Mouse (Mus musculus): ENCODE data around the gene Calml4.
"Not testable (repeated sequence)": the region's sequence is repeated elsewhere in the genome, so short reads cannot be mapped to it uniquely, and the experiment has no call there.

The Calml4 gene

DNA sequence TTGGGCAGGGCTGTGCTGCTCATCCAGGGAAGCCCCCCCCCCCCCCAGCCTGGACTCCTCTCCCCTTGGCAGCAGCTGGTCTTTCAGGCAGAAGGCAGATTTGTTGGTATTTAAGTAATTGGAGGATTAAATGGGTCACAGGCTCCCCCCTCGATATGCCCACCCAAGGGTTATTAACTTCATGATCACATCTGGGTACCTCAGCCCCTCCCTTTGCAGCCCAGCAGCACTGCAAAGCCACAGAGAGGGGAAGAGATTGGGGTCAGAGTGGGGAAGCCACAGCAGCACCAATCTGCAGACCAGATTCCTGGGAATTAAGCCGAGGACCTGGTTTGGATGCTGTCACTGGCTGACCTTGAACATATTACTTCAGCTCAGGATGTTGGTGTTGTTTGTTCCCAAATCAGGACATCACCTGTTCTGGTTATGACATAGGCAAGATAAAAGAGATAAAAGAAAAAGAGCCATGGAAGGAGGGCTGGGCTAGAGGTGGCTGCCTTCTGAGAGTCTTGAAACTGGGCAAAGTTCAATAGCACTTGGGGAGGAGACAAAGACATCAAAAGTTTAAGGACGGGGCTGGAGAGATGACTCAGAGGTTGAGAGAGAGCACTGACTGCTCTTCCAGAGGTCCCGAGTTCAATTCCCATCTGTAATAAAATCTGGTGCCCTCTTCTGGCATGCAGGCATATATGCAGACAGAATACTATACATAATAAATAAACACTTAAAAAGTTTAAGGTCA is 22.0 kb upstream of the Calml4 start:
- no peak for DNase-seq (ENCODE audit: low spot score)

DNA sequence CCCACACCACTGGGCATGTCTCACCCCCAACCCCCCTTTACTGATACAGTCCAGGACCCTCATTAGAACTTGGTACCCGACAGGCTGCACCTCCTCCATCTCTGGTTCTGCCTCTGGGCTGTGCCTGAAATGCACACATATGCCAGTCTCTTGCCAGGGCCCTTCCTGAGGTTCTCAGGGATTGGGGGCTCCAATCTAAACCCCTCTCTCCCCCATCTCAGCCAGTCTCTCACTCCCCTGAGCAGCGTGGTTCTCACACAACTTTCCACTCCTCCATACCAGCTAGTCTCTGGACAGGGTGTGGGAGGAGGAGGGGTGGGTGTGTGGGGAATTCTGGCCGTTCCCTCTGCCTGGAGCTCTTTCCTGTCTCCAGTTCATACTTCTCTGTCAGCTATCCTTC is 20.3 kb upstream of the Calml4 start:
- DNase-seq (ENCODE audit: low spot score), result no peak

DNA sequence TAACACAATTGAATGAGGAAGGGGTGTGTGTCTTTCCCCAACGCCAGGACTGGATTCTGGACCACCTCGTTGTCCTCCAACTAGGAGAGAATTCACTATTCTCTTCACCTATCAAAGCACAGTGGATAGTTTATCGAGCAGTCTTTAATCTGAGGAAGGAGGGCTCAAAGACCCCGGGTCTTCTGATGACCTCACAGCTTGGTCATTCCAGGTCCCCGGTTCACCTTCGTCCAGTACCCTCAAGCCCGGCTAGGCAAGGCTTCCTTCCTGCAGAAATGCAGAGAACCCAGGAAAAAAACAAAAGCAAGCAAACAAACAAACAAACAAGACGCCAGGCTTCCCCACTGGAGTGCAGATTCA is 19.8 kb upstream of the Calml4 start:
- no peak for DNase-seq (ENCODE audit: low spot score)

DNA sequence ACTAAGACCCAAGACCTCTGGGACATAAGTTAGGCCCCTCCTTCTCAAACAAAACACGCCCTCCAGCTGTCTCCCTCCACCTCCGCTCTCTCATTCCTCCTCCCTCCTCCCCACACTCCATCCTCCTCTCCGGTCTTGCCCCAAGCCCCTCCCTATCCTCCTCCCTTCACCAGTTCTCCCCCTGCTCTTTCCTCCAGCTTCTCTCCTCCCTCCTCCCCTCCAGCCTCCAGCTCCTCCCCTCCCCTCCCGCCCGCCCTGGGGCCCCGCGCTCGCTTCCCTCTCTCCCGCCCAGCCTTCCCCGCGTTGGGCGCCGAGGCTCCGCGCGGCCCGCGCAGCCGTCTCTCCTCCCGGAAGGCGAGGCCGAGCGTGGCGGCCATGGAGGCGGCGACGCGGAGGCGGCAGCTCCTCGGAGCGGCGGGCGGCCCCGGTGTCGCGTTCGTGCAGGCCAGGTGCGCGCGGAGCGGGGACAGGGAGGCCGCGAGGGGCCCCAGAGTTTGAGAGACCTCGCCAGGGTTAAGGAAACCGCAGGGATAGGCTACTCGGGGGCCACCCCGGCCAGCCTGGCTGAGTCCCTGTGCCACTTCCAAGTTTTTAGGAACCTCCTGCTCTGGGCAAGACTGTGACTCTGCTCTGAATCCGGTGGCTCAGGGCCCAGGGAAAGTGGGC is 19.2 kb upstream of the Calml4 start, which contains the start of gene Cln6:
Gene Cln6, plus strand, starts transcription at position 280 of the 666 bp plus-strand sequence.
- DNase-seq (ENCODE audit: low spot score), result peak; percentile 73

DNA sequence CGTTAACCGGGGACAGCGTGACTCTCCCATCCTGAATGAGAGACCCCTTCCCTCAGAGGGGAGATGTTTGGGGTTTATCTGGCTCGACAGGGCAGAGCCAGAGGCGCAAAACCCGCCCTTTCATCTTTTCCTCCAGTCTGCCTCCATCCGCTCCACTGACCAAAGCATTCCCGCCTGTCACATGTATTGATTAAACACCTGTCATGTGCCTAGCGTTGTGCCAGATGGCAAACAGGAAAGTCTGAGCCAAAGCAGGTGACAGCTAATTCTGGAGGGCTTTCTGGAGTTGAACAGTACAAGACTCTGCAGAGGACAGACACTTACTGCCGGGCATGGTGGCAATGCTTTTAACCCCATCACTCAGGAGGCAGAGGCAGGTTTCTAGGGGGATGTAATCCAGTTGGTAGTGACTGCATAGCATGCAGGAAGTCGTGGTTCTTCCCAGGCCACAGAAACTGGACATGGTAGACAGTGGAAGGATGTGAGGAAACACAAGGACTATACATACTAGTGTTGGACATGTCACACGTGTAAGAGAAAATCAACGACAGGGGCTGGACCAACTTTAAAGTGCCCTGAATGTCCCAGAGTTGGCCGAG is 18.6 kb upstream of the Calml4 start:
- DNase-seq (ENCODE audit: low spot score), result no peak

DNA sequence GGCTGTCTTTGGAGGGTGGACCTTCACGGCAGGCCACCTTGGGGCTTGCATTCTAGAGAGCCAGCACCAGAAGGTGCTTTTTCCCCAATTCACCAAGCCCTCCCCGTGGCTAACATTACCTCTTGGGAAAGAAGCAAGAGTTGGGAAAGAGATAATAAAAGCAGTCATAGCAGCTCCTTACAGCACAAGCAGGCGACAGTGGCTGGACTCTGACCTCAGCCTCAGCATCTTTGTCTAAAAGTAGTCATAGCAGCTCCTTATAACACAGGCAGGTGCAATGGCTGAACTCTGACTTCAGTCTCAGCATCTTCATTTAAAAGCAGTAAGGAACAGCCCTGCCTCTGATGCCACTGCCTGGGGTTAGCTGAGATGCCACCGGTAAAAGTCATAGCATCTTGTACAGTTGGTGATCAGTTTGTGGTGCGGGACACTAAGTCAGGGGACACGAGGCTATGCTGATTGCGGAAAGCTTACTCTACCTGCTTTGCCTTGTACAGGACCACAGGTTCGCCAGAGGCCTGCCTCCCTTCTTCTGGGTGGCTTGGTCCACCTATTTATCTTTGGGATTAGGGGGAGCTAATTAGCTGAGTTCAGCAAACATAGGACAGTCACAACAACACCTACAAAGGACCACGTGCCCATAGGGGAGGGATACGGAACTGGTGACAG is 14.4 kb upstream of the Calml4 start:
- DNase-seq (ENCODE audit: low spot score), result no peak

DNA sequence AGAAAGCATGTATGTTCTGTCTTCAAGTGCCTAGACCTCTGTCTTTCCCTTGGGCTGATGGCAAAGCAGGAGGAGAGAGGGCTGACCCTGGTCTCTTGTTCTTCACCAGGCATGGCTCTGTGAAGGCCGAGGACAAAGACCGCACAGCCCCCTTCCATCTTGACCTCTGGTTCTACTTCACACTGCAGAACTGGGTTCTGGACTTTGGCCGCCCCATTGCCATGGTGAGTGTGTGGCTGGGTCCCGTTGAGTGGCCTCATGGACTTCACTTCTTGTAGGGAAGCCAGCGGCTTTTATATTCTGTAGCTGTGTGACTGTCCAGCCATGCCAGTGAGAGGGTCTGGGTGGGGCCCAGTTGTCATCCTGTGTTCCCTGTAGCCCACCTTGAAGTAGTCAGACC is 13.4 kb upstream of the Calml4 start:
- DNase-seq (ENCODE audit: low spot score), result no peak

DNA sequence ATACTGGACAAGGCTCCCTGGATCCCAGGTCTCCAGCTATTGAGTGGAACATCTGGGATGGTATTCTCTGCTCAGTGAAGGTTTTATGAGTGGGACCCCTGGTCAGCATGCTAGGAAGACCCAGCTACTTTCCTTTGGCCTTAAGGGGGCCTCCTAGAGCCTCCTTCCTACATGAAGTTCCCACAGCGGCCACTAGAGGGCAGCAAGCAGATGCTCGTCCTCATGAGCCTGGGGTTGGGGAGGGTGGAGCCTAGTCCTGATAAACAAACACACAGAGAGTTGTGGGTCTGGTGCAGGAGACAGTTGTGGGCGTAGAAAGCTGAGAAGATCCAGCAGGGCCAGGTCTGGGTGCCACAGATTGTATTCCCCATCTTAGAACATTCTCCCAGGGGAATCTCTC is 10.2 kb upstream of the Calml4 start:
- peak; percentile 78 for DNase-seq (ENCODE audit: low spot score)

DNA sequence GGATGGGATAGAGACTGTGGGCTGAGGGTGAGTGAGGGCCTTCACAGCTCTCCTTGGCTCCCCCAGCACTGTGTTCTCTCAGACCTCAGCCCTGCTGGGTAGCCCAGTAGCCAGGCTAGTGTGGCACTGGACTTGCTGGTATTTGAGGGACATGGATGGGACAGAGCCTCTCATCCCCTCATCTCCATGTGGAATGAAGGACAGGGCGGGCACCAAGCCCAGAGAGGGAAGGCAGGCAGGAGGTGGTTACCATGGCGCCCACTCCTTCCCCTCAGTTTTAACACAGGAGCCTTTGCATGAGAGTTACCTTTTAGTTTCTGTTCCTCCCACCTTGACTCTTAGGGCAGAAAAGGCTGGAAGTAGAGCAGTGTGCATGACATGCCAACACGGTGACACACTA is 9.2 kb upstream of the Calml4 start:
- DNase-seq (ENCODE audit: low spot score), result no peak

DNA sequence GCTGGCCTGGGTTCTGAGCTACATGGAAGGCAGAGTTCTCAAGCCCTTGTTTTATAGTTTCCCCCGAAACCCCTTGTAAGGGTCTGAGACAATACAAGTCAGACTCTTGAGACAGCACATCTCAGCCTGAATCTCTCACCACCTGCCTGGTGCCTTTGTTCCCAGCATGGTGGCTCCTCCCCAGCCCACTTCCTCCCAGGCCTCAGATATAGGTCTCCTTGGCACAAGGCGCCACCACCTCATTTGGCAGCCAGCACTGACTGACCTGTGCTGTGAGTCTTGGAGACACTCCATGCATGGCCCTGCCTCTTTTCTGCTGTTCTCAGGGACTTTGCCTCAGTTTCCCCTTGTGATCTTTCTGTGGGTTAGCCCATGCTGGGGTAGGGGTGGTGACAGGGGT is 6.3 kb upstream of the Calml4 start:
- DNase-seq (ENCODE audit: low spot score), result peak; percentile 41

DNA sequence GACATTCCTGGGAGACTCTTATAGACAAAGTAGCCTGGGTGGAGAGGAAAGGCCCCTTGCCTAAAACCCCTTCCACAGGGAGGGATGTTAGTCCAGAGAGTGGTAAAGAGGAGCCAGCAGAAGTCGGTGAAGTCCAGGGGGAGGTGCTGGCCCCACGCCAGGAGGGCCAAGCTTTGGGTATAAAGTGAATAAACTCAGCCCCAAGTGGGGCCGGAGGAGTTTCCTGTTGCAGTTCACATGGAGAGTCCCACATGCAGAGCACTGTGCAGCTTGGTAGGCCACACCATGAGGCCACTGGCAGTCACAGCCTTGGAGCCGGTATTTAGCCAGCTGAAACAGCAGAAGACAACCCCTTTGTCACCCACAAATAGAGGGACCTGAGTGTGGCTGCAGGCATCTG is 3.4 kb upstream of the Calml4 start:
- no peak for DNase-seq (ENCODE audit: low spot score)

DNA sequence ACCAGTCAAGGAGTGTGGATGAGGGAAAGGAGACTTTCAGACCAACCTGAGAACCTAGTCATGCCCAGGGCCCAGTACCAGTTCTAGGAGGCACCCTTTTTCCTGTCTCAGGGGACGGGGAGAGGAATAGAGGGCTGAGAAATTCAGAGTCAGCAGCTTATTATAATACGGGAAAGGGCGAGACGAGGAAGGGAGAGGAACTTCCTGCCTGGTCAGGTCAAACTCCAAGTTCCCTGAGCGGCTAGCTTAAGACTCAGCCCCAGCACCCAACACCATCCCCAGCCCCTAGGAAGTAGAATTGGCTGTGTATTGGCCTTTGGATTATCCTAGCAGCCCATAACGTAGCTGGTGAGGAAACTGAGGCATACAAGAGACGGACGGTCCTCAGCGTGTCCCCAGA is 664 bp upstream of the Calml4 start:
- no peak for DNase-seq (ENCODE audit: low spot score)

DNA sequence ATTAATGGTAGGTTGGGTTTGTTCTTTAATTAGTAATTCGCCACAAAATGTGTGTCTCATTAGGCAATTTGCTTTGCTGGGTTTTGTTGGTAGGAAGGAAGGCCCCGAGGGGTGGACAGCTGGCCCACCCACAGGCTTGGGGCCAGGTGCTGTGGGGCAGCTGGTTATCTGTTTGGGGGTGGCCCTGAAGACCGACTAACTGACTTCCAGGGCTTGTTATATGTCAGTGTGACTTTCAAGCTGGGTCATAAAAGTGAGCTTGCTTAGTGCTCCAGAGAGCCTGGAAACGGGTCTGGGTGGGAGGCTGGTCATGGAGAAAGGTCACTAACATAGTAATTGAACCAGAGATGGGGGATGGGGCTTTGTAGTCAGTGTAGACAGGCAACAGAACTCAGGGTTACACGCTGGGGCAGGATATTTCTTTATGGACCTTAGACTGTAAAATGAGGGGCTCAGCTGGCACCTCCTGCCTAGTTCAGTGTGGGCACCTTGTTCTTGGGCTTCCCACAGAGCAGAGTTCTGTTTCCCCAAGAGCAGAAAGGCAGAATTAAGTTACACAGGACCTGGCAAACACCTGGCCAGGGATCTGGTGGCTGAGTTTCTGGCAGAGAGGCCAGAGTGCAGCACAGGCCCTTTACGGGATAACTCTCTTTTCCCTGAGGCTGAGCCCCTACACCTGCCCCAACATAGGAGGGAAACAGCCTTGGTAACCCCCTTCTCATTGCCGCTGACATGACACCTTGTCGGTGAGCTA is 563 bp downstream of the Calml4 start:
- no peak for DNase-seq (ENCODE audit: low spot score)

DNA sequence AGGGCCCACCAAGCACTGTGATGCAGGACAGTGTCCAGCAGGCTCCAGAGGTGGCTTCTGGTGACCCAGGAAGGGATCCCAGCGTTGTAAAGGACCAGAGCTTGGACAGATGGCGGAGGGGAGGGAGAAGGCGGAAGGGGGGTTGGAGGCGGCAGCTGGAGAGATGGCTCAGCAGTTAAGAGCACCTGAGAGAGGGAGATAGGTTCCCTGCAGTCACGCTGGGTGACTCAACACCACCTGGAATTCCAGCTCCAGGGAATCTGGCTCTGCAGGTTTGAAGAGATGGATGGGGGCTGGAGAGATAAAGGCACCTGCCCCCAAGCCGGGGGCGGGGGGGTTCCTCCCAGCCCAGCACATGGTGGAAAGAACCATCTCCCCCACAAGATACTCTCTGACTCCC is 2.2 kb downstream of the Calml4 start:
- not testable (repeated sequence) for DNase-seq (ENCODE audit: low spot score)

DNA sequence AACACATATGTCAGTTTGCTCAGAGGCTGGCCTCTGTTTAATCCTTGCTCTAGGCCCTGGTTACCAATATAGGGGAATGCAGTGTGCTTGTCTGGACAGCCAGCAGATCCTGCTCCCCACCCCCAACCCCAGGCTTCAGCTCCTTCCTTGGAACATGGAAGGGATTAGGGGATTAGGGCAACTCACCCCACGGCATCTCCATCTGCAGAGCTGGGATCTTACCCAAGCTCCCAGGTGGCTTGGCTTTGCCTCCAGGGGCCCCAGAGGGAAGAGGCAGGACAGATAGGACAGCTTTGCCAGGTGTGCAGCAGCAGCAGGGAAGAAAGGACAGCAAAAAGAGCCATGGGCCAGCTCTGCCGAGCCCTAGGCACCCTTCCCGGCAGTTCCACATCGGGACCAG is 3.0 kb downstream of the Calml4 start:
- DNase-seq (ENCODE audit: low spot score), result no peak

DNA sequence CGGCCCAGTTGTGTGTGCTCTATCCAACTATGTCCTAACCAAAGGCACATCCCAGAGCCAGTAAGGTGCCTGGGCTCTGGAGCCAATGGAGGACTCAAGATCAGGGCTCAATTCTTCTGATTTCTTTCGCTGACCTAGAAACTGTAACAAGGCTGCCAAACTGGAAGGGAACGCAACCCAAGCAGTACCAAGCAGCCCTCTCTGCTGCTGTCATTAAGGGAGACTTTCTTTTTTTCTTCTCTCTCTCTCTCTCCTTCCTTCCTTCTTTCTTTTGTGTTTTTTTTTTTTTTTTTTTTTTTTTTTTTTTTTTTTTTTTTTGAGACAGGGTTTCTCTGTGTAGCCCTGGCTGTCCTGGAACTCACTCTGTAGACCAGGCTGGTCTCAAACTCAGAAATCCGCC is 11.4 kb downstream of the Calml4 start:
- DNase-seq (ENCODE audit: low spot score), result not testable (repeated sequence)

DNA sequence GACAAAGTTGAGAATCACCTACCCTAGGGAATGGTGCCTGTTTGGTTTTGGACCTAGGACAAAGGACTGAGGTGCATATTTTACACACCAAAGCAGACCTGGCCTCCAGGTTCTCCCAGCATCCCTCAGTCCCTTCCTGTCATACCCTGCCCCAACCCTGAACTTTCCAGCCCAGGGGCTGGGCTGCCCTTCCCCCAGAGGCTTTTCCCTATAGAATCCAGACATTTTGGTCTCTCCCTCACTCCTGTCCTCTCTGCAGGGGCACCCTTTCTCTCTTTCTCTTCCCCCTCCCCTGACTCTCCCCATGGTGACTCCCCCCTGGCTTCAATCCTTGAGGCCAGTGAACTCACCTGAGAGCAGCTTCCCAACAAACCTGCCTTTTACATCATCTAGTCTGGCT is 12.8 kb downstream of the Calml4 start:
- DNase-seq (ENCODE audit: low spot score), result no peak

DNA sequence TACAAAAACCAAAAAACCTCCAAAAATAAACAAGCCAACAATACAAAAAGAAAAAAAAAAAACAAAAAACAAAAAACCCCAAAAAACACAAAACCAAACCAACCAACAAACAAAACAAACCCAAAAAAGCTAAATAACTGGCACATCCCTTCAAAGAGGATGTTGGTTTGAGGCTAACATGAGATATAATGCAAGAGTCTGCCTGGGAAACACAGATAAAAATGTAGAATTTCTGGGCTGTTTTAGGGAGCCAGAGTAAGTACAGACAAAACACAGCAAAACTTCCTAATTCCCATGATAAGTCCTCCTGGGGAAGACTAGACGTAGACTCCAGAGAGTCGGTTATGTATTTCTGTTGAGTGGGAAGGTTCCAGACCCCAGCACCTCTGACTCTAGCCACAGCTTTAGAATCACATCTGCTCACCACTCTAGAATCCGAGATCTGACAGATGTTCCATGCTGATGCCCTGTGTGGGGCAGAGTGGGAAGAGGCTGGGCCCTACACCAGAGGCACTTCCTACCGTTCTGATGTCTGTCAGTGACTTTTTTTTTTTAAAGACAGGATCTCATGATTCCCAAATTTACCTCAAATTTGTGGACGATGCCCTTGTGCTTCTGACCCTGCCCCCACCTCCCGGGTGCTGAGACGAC is 19.2 kb downstream of the Calml4 start:
- DNase-seq (ENCODE audit: low spot score), result no peak

DNA sequence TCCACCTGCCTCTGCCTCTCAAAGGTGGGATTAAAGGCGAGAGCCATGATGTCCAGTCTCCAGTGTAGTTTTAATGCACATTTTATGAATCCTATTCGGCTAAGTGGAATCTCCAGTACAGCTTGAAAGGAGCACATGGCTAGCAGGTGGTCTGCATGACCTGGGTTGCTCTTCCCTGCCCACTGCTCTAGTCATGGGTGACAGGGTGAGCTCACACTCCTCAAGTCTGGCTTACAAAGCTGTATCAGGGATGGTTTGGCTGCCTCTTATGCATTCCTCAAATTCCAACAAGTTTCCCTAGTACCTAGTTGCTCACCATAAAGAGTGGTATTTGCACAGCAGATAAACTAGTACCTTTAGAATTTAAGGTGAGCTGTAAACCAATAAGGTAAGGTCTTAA is 19.9 kb downstream of the Calml4 start:
- DNase-seq (ENCODE audit: low spot score), result no peak

DNA sequence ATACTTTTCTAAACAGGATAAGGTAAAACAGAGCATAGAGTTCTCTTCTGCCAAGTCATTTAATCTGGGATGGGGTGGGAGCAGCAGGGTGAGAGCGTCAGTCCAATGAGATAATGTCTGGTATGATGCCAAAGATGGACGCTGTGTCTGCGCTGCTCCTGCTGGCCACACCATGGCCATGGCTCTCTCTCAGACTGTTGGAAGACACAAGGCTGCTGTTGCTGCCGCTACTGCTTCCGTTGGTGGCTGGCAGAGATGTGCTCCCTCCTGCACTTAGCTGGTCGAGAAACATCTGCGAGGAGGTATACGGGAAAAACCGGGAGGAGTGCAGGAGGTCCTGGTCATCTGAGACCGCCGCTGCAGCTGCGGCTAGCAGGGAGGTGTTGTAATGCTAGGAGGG is 24.0 kb downstream of the Calml4 start:
- DNase-seq (ENCODE audit: low spot score), result no peak

DNA sequence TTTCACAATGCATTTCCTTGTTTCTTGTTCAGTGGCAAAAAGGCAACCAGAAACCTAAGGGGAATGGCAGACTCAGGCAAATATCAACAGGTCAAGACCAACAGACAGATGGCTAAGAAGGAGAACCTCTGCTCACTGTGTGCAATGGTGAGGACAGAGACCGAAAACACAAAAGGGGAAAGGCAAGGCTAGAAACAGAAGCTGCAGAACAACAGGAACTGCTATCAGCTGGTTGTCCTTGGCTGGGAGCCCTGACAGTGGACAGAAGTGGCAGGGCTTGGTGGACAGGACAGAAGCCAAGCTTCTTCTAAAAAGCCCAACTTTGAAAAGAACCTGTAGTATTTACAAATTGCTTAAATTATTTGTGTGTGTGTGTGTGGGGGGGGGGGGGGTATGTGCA is 36.6 kb downstream of the Calml4 start:
- no peak for DNase-seq (ENCODE audit: low spot score)

DNA sequence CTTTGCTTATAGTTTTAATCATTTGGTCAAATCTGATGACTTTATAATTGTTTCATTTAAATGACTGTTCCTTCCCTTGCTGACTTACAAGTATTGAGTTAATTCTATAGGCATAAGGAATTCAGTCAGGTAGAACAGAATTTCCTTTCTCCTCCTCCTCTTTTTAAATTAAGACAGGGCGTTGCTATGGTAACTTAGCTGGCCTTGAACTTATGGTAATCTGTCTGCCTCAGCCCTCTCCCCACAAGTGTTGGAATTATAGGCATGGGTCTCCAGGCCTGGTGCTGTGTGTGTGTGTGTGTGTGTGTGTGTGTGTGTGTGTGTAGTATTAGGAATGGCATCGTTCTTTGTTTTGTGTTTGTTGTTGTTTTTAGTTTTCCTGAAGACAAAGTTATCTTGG is 43.9 kb downstream of the Calml4 start:
- no peak for DNase-seq (ENCODE audit: low spot score)

Data from T-cell, adult 2 months (primary cell).